Mouse (Mus musculus): ENCODE measurements around the gene Fbxo33.
"Not testable (repeated sequence)": the region's sequence is repeated elsewhere in the genome, so short reads cannot be mapped to it uniquely, and the experiment has no call there.

Gene Fbxo33

DNA sequence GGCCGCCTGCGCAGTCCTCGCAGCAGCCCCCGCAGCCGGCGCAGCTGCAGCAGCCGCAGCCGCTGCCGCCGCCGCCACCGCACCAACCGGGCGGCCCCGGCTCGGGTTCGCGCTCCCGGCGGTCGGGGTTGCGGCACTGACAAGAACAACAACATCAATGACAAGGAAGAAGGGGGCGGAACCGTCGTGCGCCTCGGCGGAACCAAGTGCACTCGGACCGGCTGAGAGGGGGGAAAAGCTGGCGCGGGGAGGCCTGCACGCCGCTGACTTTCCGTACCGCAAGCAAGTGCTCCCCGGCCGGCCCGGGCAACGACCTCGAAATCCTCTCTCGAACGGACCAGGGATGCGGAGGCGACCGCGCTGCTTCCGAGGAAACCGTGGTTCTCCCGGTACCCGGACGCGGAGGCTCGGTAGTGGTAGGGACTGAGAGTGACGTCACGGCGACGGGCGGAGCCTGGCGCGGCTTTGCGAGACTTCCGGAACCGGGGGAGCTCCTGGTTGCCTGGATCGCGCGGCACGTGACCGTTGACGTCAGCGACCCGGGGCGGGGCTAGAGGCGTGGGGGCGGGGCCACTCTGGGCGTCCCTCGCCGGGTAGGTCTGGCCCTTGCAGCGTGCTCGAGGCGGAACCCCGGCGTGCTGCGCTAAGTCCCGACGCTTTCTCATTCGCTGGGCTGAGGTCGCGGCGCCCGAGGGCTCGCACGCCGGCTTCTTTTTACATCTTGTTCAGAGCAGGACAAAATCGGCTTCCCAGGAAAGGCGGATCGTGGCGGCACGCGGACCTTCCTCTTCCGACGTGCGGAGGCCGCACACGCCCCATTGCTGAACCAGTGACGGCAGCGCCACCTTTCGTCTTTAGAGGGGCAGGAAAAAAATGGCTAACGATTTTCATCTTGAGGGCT is at the start of gene Fbxo33:
Fbxo33 (minus strand) TSS at position 401 of the 901 bp plus-strand sequence.
- in situ Hi-C loops (cut with MboI; ENCODE audit: unreplicated experiment in 2 of 2): loop anchor here (5.0 to 10.0 kb wide), 6 partner anchors 87 to 1985 kb away; partner anchors contain the start of genes Gemin2 (in 1 of the 2), Mipol1 (in 1 of the 2), Prps1l3 (in 1 of the 2) and Sec23a (in 1 of the 2)

DNA sequence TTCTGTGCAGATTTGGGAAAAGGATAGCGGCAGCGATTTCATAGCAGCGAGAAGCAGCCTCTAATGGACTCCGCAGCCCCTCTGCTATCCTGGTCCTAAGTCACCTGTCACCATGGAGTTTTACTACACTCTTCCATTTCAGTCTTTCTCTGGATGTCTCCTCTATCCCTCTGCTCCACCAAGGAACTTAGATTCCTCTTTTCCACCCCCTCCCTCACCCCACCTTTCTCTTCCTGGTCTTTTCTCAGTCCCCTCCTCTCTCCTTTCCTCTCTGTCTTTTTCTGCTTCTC is 46.4 kb upstream of the Fbxo33 start:
- in situ Hi-C loops (cut with MboI; ENCODE audit: unreplicated experiment in 2 of 2): no loop called here

DNA sequence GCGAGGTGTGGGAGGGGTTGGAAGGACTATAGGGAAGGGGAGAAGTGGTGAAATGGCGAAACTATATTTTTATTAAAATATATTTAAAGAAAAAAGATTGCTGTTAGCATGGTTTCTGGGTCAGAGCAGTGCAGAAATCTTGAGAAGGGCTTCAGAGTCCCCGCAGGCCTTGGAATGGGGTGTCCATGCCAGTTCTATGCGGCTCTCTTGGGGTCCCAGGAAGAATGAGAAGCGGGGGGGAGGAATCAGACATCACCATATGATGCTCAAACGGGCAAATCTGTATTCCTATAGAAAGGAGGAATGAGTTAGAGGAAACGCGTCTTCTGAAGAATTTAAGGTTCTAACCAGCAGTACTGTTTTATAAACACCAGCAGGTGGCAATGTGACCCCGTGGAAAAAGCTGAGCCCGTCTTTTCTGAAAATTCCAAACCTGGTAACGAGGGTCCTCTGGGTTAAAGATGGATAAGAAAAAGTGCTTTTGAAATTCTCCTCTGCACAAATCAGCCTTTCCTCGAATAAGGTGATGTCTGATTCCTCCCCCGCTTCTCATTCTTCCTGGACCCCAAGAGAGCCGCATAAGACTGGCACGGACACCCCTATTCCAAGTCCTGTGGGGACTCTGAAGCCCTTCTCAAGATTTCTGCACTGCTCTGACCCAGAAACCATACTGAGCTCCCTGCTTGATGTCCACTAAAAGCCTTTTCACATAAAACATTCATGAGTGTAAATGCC is 45.8 kb upstream of the Fbxo33 start:
- in situ Hi-C loops (cut with MboI; ENCODE audit: unreplicated experiment in 2 of 2): no loop called here

DNA sequence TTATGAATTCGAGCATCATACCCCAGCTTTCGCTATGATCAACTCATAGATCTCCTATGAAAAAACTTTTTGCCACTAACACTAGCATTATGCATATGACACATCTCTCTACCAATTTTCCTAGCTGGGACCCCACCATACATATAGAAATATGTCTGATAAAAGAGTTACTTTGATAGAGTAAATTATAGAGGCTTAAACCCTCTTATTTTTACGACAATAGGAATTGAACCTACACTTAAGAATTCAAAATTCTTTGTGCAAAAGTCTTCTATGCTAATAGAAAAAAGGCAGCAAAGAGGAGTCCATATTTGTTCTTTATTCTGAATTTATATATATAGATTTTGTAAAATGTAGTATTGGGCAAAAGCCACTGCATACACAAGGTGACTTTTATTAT is 43.3 kb upstream of the Fbxo33 start:
- in situ Hi-C loops (cut with MboI; ENCODE audit: unreplicated experiment in 2 of 2): no loop called here

DNA sequence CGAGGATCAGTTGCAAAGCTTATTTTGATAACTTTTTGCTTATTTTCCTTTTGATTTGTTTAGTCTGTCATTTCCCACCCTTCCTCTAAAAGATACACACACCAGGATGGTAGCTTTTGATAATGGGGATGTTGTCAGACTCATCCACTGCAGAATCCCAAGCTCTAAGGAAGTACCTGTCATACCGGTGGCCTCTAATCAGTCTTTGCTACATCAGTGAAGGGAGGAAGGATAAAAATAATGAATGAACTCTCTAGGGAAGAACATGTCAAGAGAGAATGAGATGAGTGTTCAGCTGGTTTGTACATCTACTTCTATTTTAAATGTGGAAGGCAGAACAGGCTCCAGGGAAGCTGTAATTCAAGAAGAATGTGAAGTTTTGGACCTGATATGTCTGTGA is 41.3 kb upstream of the Fbxo33 start:
- in situ Hi-C loops (cut with MboI; ENCODE audit: unreplicated experiment in 2 of 2): no loop called here

DNA sequence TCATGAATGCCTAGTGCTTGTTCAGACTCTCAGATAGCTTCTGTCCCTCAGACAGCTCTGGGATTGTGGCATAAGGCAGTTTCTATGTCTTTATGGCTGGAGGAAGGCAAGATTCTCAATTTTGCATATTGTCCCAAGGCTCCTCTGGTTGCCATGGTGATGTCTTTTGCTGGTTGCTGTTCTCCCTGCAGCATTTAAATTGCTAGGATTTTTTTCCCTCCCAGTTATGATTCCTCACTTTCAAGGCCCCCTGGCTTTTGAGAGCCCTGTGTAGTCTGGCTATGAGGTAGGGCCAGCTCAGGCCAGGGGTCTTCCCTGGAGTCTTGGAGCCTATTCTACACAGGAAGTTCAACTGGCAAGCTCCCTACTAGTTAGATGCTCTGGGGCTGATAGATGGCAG is 40.8 kb upstream of the Fbxo33 start:
- in situ Hi-C loops (cut with MboI; ENCODE audit: unreplicated experiment in 2 of 2): no loop called here

DNA sequence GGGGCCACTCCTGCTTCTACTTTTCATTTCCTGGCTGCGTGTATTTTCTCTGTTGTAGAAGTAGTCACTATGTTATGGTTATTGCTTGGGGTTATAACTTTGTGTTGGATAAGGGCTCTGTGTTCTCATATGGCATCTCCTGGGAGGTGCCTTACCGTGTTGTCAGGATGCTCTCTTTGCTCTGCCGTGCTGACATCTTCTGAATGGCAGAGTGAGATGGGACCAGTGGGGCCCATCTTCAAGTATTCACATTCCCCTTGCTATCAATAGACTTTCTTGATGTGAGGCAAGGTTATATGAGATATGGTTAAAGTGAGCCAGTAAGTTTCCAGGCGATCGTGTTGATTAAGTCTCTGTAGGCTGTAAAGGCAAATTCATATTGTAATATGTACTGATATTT is 39.5 kb upstream of the Fbxo33 start:
- in situ Hi-C loops (cut with MboI; ENCODE audit: unreplicated experiment in 2 of 2): no loop called here

DNA sequence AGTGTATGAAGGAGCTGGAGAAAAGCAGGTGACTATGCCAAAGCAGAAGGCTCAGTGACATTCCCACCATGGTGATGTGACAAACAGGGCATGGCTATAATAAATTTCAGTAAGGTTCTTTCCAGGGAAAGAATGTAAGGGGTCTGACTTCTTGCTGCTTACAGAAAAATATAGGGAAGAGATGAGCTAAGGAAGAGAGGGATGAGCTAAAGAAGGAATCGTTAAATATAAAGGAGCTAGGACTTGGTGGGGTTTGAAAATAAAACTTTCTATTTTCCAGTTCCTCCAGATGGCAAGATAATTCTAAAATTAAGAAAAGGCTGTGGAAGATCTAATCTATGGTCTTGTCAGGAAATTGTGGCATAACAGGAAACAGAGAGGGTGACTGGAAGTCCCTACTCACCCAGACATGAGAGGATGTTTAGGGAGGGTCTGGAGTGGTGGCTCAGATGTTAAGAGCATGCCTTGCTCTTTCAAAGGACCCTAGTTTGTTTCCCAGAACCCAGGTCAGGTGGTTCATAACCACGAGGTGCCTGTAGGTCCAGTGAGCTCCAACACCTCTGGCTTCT is 30.8 kb upstream of the Fbxo33 start:
- in situ Hi-C loops (cut with MboI; ENCODE audit: unreplicated experiment in 2 of 2): no loop called here

DNA sequence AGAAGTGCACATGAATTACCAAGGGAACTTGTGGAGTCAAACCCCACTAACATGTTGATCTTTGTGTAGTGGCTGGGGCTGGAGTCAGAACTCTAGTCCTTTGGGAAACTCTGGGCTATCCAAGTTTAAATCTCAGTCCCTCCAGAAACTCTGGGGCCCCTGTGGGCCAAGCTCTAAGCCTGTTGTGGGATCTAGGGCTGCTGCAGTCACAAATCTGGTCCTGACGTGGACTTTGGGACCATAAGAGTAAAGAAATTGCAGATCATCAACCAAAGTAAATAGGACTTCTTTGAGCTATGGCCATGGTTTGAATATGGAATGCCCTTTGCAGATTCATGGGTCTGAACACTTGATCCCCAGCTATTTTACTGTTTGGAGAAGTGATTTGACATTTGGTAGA is 29.4 kb upstream of the Fbxo33 start:
- in situ Hi-C loops (cut with MboI; ENCODE audit: unreplicated experiment in 2 of 2): no loop called here

DNA sequence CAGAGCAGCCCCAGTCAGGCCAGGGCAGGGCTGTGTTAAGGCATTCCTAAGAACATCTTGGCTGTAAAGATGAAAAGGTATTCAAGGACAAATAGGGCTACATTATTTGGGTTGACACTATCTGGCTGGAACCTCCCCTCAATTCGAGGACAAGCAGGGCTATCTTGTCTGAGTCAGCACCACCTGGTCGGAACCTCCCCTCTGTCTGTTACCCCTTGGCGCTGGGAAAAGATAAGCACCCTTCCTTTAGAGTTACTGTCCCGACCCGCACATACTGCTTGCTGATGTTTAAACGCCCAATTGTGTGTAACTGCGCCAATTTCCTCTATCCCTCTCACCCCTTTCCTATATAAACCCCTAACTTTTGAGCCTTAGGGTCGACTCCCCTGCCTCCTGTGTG is 21.5 kb upstream of the Fbxo33 start:
- in situ Hi-C loops (cut with MboI; ENCODE audit: unreplicated experiment in 2 of 2): not testable (repeated sequence)

DNA sequence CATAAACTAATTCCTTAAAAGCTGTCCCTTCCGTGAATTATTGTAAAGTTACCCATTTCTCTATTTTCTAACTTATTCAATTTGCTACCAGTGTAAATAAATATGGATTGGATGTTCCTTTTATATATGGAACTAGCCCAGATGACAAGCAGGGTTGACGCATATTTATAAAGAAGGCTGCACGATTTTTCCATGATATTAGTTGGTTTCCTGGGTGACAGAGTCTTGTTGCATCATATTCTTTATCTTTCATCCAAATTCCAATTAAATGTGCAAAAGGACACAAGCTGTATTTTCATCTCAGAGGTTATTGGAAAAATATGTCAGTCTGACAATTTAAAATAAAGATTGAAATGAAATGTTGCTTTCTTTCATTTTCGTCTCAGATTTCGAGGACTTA is 18.9 kb upstream of the Fbxo33 start:
- in situ Hi-C loops (cut with MboI; ENCODE audit: unreplicated experiment in 2 of 2): no loop called here

DNA sequence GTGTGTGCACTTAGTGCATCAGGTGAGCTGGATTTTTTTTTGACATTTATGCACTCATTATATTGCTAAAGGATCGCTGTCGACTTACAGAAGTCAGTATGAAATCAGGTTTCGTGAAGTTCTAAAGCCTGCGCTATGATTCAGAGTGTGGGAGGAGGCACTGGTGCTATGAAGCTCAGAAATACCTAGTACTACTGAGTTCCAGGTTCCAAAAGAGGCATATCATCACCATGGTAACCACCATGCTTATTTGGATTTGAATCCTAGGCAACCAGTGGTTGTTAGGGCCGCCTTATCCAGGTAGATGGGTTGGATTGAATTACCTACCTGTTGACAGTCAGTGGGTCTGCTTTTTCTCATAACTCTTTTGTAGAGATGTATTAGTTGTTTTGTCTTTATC is 8.9 kb upstream of the Fbxo33 start:
- in situ Hi-C loops (cut with MboI; ENCODE audit: unreplicated experiment in 2 of 2): no loop called here

DNA sequence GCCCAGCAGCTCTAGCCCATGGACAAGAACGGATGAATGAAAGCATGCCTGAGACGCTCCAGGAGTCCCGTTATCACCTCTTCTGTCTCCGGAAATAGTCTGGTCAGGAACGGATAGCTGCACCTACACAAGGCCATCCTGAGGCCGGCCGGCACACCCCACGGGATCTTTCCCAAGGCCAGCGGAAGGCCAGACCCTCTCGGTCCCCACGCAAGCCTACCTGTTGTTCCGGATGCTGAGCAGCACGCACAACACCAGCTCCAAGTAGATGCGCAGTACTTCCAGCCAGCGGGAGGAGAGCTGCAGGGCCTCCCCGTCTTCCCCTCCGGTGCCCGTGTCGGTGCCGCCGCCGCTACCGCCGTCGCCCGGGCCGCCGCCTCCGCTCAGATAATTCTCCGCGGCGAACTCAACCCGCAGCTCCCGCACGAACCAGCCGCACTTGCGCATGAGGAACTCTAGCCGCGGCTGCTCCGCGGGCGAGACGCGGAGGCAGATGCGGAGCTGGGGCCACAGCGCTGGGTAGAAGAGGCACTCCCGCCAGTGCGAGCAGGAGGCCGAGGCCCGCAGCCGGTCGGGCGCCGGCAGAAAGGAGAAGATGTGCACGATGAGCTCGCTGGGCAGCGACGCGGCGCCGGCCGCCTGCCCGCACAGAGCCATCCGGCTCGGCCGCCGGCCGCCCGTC is 744 bp downstream of the Fbxo33 start:
- in situ Hi-C loops (cut with MboI; ENCODE audit: unreplicated experiment in 2 of 2): loop anchor here (5.0 to 10.0 kb wide), 6 partner anchors 86 to 1984 kb away; partner anchors contain the start of genes Gemin2 (in 1 of the 2), Mipol1 (in 1 of the 2), Prps1l3 (in 1 of the 2) and Sec23a (in 1 of the 2)

DNA sequence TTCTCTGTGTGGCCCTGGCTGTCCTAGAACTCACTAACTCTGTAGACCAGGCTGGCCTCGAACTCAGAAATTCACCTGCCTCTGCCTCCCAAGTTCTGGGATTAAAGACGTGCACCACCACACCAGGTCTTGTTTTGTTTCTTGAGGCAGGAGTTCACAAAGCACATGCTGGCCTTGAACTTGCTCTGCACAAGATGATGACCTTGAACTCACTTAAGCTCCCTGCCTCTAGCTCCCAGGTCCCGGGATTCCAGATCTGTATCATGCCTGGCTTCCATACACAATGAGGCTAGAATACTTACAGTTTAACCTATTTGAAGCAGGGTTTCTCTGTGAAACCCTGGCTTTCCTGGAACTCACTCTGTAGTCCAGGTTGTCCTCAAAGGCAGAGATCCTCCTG is 2.2 kb downstream of the Fbxo33 start:
- in situ Hi-C loops (cut with MboI; ENCODE audit: unreplicated experiment in 2 of 2): loop anchor here (5.0 to 10.0 kb wide), 6 partner anchors 85 to 1983 kb away; partner anchors contain the start of genes Gemin2 (in 1 of the 2), Mipol1 (in 1 of the 2), Prps1l3 (in 1 of the 2) and Sec23a (in 1 of the 2)

DNA sequence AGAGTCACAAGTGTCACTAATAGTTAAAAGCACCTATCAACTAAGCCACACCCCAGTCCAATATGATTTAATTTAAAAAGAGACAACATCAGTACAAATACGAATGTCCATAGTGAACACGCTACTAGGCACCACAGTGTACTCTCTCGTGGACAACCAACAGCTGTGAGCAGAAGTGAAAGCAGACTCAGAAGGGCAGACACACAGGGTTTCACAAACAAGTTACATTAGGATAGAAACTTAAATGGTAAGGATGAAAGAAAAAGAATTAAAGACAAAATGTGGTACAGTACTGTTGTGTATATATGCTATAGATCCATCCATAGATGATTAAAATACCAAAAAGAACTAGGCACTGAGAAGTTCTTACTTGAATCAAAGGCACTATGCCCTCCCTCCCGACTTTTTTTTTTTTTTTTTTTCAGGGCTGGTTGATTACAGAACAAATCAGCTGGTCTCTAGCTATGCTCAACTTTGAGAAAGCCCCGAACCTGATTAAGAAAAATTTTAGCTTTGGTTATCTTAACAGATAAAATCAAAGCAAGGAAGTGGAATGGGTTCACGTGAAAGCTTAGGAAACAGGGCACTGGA is 2.8 kb downstream of the Fbxo33 start:
- in situ Hi-C loops (cut with MboI; ENCODE audit: unreplicated experiment in 2 of 2): loop anchor here (5.0 to 10.0 kb wide), 6 partner anchors 84 to 1982 kb away; partner anchors contain the start of genes Gemin2 (in 1 of the 2), Mipol1 (in 1 of the 2), Prps1l3 (in 1 of the 2) and Sec23a (in 1 of the 2)

DNA sequence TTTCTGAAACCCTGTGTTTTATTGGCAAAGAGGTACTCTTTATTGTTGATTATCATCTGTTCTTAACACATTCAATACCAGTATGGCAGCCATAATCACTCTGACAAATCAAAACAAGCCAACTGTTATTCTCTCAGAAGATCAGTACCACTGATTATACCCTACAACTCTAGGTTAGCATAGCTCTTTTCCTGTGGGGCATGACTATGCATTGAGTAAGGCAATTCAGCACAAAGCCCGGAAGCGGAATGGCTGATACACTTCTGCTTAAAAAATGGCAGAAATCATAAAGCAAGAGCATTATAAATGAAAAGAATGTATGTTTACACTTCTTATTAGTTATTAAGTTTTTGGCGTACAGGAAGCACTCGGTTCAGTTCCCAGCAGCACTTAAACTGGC is 3.3 kb downstream of the Fbxo33 start:
- in situ Hi-C loops (cut with MboI; ENCODE audit: unreplicated experiment in 2 of 2): loop anchor here (5.0 to 10.0 kb wide), 6 partner anchors 84 to 1981 kb away; partner anchors contain the start of genes Gemin2 (in 1 of the 2), Mipol1 (in 1 of the 2), Prps1l3 (in 1 of the 2) and Sec23a (in 1 of the 2)

DNA sequence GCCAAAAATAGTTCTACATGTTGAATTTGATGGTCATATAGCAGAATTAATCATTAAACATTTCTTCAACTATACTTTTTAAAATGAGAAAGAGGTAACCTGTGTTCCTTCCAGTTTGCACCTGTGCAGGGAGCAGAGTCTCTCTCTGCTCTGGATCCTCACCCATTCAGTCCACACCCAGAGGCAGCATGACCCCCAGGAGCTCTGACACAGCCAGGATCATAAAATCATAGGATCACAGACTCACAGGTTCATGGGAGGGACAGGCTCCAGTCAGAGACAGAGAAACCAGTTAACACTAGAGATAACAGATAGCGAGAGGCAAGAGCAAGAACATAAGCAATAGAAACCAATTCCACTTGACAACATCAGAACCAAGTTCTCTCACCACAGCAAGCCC is 11.7 kb downstream of the Fbxo33 start:
- in situ Hi-C loops (cut with MboI; ENCODE audit: unreplicated experiment in 2 of 2): loop anchor here in 1 of 2 experiments (5.0 kb wide), 1 partner anchor 141 kb away; the partner anchor contains the start of gene Pnn

DNA sequence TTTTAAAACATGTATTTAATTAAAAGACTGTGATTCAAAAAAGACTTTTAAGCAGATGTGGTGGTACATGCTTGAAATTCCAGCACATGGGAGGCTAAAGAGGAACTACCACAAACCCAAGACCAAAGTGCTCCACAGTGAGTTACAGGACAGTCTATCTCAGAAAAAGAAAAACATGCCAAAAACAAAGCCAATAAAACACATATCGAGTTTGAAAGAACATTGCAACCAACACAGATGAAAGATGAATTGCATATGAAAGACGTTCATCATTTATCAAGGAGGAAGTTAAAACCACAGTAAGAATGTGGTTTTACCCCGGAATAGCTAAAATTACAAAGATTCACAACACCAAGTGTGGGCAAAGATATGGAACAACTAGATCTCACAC is 12.5 kb downstream of the Fbxo33 start:
- in situ Hi-C loops (cut with MboI; ENCODE audit: unreplicated experiment in 2 of 2): loop anchor here in 1 of 2 experiments (5.0 kb wide), 1 partner anchor 140 kb away; the partner anchor contains the start of gene Pnn

DNA sequence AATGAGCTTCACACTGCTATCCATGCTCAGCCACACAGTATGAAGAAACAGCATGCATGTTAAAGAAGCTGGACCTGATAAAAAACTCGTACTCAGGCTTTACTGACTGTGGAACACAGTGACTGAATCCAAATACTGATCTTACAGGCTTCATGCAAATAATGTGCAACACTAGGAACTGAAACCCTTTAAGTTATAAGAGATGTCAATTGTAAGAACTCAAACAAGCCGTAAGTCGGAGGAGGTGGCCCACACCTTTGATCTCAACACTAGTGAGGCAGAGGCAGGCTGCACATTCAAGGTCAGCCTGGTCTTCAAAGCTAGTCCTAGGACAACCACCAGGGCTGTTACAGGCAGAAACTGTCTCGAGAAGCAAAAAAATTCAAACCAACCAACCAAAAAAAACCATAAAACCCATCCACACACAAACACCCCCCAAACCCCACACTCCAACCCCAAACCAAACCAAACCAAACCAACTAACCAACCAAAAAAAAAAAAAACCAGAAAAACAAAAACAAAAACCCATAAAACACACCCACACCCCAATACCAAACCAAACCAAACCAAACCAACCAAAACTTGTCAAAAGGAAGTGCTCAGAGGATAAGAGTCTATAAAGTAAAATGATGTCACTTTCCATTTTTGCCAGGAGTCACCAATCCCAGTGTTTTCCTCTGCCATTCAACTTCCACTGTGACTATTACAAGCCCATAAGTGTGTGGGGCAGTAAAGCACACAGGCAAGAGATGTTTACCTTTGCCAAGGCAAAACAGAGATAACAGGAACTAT is 13.1 kb downstream of the Fbxo33 start:
- in situ Hi-C loops (cut with MboI; ENCODE audit: unreplicated experiment in 2 of 2): loop anchor here in 1 of 2 experiments (5.0 kb wide), 1 partner anchor 139 kb away; the partner anchor contains the start of gene Pnn
